Mouse (Mus musculus): ENCODE results near the gene Wdr4.

Wdr4 gene

GRCm38 (mm10) chr17:31445061-31445731 is 74.6 kb downstream of the Wdr4 start:
- WGBS = 62% methylated on average over 7 of the region's 7 CpGs
